Comparison of ENCODE assay signal across 19 mouse cellular contexts in genomic region chr5:127548136-127548535, GRCm38 (mm10).
DNase-seq lines count a peak whose midpoint lies in the region; ATAC-seq and TF ChIP-seq lines count a peak whose summit lies in the region.
"Had no signal": no experiment of that assay in that cellular context is flagged by ENCODE, and none has a peak within 500 bp of the region (broad histone marks: within the 10 kb centered on the region; RNA-seq: fewer than 3 reads in every experiment).

No protein-coding gene starts in this region.

- peak; percentile 21 to 45 for DNase-seq in cerebellum, postnatal 14 days
- no peak for DNase-seq in cerebellum, postnatal 36 days
- DNase-seq in hindbrain, embryonic 10.5 days (ENCODE audit: low spot score), result no peak
- DNase-seq in midbrain, postnatal 0 days (ENCODE audit: low spot score), result peak; percentile 21
- DNase-seq: adrenal gland, postnatal 14 days; cerebellum, adult 8-10 months; gastrocnemius, postnatal 36 days; heart, adult 18-20 months; heart, postnatal 14 days; kidney, adult 11 months had no signal

- no peak overlapping the region for H3K9ac ChIP-seq in hindbrain, embryonic 15.5 days
- no peak overlapping the region for H3K9ac ChIP-seq in midbrain, postnatal 0 days (replicated peaks; ENCODE audit: low read length, poor library complexity, severe bottlenecking)
- no peak overlapping the region for H3K9ac ChIP-seq in midbrain, embryonic 16.5 days (ENCODE audit: low read depth, low read length)
- H3K9ac ChIP-seq: embryonic facial prominence, embryonic 12.5 days; forebrain, embryonic 15.5 days; heart, embryonic 15.5 days had no signal

- H3K27me3 ChIP-seq in hindbrain, embryonic 15.5 days, result no peaks in the 10 kb centered on the region
- no peaks in the 10 kb centered on the region for H3K27me3 ChIP-seq in hindbrain, embryonic 10.5 days (ENCODE audit: insufficient read depth, poor library complexity, severe bottlenecking)
- H3K27me3 ChIP-seq in midbrain, postnatal 0 days (ENCODE audit: insufficient read depth, low read length), result no peaks in the 10 kb centered on the region
- H3K27me3 ChIP-seq in midbrain, embryonic 16.5 days (ENCODE audit: control insufficient read depth, insufficient read depth, low read depth, low read length), result no peaks in the 10 kb centered on the region
- H3K27me3 ChIP-seq: CH12.LX; embryonic facial prominence, embryonic 12.5 days; forebrain, embryonic 15.5 days; heart, embryonic 15.5 days; Patski had no signal

- H3K9me3 ChIP-seq in hindbrain, embryonic 15.5 days, result no peaks in the 10 kb centered on the region
- no peaks in the 10 kb centered on the region for H3K9me3 ChIP-seq in hindbrain, embryonic 10.5 days
- no peaks in the 10 kb centered on the region for H3K9me3 ChIP-seq in midbrain, postnatal 0 days (ENCODE audit: low read length)
- H3K9me3 ChIP-seq in midbrain, embryonic 16.5 days (replicated peaks; ENCODE audit: control insufficient read depth, low read length, poor library complexity, severe bottlenecking), result no peaks in the 10 kb centered on the region
- H3K9me3 ChIP-seq: embryonic facial prominence, embryonic 12.5 days; forebrain, embryonic 15.5 days; heart, embryonic 15.5 days had no signal

- peak overlapping the region; percentile 18; the same call in 1 of the 2 replicates for H3K4me2 ChIP-seq in hindbrain, embryonic 15.5 days
- no peak overlapping the region for H3K4me2 ChIP-seq in midbrain, postnatal 0 days (ENCODE audit: low read depth, low read length, poor library complexity, severe bottlenecking)
- H3K4me2 ChIP-seq in midbrain, embryonic 16.5 days (ENCODE audit: low read length), result no peak overlapping the region
- H3K4me2 ChIP-seq: embryonic facial prominence, embryonic 12.5 days; forebrain, embryonic 15.5 days; heart, embryonic 11.5 days; heart, embryonic 15.5 days had no signal

- no peak; the same call in 1 of the 2 replicates for ATAC-seq in hindbrain, embryonic 15.5 days (ENCODE audit: low FRiP score, low read depth)
- ATAC-seq in midbrain, postnatal 0 days (ENCODE audit: low FRiP score), result no peak
- ATAC-seq in midbrain, embryonic 16.5 days, result no peak
- ATAC-seq: activated CD4-positive, CD25-positive, alpha-beta regulatory T cell, adult 4 months; forebrain, embryonic 15.5 days; Patski had no signal

- WGBS in hindbrain, embryonic 15.5 days, result 66% methylated on average over 2 of the region's 2 CpGs
- 83% methylated on average over 2 of the region's 2 CpGs for WGBS in hindbrain, embryonic 10.5 days
- WGBS in midbrain, postnatal 0 days, result 86% methylated on average over 2 of the region's 2 CpGs
- WGBS in midbrain, embryonic 16.5 days, result 75% methylated on average over 2 of the region's 2 CpGs

- TF ChIP-seq CTCF in midbrain, postnatal 0 days (IDR thresholded peaks at IDR 0.05), result no peak

- no peak overlapping the region for H3K27ac ChIP-seq in hindbrain, embryonic 15.5 days (replicated peaks)
- H3K27ac ChIP-seq in hindbrain, embryonic 10.5 days, result no peak overlapping the region
- no peak overlapping the region for H3K27ac ChIP-seq in midbrain, postnatal 0 days (ENCODE audit: low read depth, low read length)
- H3K27ac ChIP-seq in midbrain, embryonic 16.5 days (ENCODE audit: low read length), result no peak overlapping the region
- H3K27ac ChIP-seq: embryonic facial prominence, embryonic 12.5 days; forebrain, embryonic 15.5 days; heart, embryonic 15.5 days had no signal

- H3K36me3 ChIP-seq in hindbrain, embryonic 15.5 days, result no peaks in the 10 kb centered on the region
- H3K36me3 ChIP-seq in hindbrain, embryonic 10.5 days, result no peaks in the 10 kb centered on the region
- no peaks in the 10 kb centered on the region for H3K36me3 ChIP-seq in midbrain, postnatal 0 days (ENCODE audit: insufficient read depth, low read length)
- no peaks in the 10 kb centered on the region for H3K36me3 ChIP-seq in midbrain, embryonic 16.5 days (ENCODE audit: control insufficient read depth, insufficient read depth, low read length)
- H3K36me3 ChIP-seq: forebrain, embryonic 15.5 days; heart, embryonic 15.5 days had no signal

- peaks cover 21% of the 10 kb centered on the region for H3K4me1 ChIP-seq in hindbrain, embryonic 15.5 days (replicated peaks)
- no peaks in the 10 kb centered on the region for H3K4me1 ChIP-seq in hindbrain, embryonic 10.5 days (replicated peaks)
- H3K4me1 ChIP-seq in midbrain, postnatal 0 days (ENCODE audit: insufficient read depth, low read length), result no peaks in the 10 kb centered on the region
- no peaks in the 10 kb centered on the region; the same call in 1 of the 2 replicates for H3K4me1 ChIP-seq in midbrain, embryonic 16.5 days (ENCODE audit: control insufficient read depth, insufficient read depth, low read length)
- H3K4me1 ChIP-seq: embryonic facial prominence, embryonic 12.5 days; heart, embryonic 15.5 days had no signal

- H3K4me3 ChIP-seq in hindbrain, embryonic 15.5 days, result no peak overlapping the region
- H3K4me3 ChIP-seq in hindbrain, embryonic 10.5 days, result no peak overlapping the region
- H3K4me3 ChIP-seq in midbrain, postnatal 0 days (ENCODE audit: low read depth, low read length), result no peak overlapping the region
- H3K4me3 ChIP-seq in midbrain, embryonic 16.5 days (ENCODE audit: low read depth, low read length), result no peak overlapping the region
- H3K4me3 ChIP-seq: embryonic facial prominence, embryonic 12.5 days; forebrain, embryonic 15.5 days; heart, embryonic 15.5 days had no signal

Comparison
In these comparisons a context has a peak if more than half of its experiments do, and no peak if none do; other contexts are left out.
1. DNase-seq: peak in cerebellum, postnatal 14 days (2 of 2) and midbrain, postnatal 0 days (single experiment); none in cerebellum, postnatal 36 days (0 of 2) and hindbrain, embryonic 10.5 days (single experiment).